Mouse (Mus musculus) liver, adult (tissue): ENCODE results near the gene Aamp.

Experiments used
- GATA4 ChIP-seq: IDR thresholded peaks from 2 replicates; pipeline ENCODE4 v1.6.1; 2014; ENCODE audit warnings: mild to moderate bottlenecking, low read length; ENCODE audit not compliant: insufficient replicate concordance

Gene Aamp

DNA sequence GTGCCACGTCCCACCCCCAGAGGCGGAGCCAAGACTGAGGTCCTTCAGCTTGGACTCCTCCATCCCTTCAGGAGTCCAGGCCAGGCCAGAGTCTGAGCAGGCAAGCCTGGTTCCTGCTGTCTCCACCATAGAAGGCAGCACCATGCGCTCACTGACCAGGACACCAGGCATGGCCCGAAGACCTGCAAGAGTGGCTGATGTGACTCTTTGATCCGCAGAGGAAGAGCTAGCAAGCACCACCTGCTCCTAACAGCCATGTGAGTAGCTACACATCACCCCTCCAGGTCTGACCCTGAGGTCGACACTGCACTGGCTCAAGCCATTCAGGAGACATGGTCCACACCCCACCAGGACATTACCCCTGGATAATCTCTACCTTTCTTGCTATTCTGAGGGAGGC, 7.5 kb downstream of the Aamp start:
- no peak for TF ChIP-seq GATA4

DNA sequence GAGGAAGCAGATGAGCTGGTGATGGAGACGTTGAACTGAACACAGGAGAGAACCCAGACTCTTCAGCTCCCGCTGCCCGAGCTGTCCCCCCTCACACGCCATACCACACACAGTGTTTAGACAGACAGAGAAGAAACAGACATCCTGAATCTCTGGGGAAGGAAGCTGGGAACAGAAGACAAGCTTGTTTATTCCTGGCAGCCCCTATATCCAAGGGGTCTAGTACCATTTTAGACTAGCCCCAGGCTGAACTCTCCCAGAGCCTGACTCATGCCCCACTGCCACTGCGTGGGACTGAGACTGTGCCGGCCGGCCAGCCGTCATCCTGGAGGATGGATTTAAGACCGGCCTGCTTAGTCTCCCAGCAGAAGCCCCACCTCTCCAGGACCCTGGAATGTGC, 9.5 kb downstream of the Aamp start:
- TF ChIP-seq GATA4 = no peak

DNA sequence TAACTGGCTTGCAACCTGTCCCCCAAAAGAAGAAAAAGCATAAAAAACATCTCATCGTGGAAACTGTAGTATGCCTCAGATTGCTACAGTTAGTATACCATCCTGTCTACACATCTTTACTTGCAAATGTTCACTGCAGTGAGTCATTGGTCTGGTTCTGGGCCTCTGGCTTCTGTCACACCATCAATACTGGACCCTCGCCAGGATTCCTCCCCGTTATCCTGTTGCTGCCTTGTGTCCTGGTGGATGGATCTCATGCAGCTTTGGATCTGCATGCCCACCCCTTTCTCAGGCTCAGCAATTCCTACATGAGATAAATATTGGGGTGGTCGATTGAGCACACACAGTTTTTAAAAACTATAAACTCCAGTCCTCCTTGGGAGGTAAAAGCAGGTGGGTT, 12.9 kb downstream of the Aamp start:
- no peak for TF ChIP-seq GATA4

- no peak for TF ChIP-seq GATA4
Measured at GRCm38 (mm10) chr1:74268750-74269149, 15.8 kb downstream of the Aamp start.

- TF ChIP-seq GATA4 = no peak
Measured at GRCm38 (mm10) chr1:74262510-74262909, 22.0 kb downstream of the Aamp start.

- no peak for TF ChIP-seq GATA4
Measured at GRCm38 (mm10) chr1:74256782-74257181, 27.8 kb downstream of the Aamp start.

- TF ChIP-seq GATA4 = no peak
Measured at GRCm38 (mm10) chr1:74255704-74256345, 28.7 kb downstream of the Aamp start.

- no peak for TF ChIP-seq GATA4
Measured at GRCm38 (mm10) chr1:74250096-74250495, 34.4 kb downstream of the Aamp start.

DNA sequence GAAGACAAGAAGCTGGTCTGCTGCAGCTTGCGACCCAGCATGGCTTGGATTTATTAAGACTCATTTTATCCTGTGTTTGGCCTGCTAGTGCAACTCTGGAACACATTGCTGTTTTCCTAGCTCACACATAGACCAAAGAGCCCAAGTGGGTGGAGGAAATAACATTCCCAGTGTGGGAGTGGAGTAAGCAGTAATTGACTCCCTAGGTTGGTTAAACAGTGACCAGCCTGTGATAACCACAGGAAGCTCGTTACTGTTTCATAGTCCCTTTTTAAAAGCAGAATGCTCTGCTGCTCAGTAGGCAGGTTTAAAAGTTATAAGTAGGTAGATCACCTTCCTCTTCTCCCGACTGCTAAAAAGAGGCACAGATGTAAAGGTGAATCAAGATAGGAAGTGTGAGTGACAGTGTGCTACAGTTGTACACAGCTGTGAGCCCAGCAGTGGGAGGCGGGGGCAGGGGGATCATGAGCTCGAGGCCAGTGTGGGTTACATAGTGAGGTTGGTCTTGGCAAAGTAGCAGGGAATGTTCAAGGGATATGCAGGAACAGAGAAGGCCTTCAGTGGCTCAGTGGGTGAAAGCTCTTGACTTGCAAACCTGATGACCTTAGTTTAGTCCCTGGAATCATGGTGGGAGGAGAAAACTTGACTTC, 35.1 kb downstream of the Aamp start:
- TF ChIP-seq GATA4 = no peak

DNA sequence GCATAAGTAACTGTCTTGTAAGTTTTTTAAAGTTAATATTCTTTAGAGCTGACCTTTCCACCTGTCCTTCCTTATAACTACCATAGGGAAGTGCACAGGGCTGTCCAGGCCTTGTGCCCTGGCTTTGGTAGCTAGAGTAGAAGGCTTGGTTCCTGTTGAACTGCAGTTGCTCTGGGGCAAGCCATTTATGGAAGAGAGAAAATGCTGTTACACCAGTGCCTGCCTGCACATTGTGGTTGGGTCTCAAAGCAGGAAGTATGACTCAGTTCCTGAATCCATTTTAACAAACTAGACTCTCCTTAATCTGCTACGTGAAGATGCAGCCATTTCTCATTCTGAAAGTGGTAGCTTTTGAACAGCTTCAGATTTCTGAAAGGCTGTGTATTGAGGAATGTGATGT, 35.7 kb downstream of the Aamp start:
- no peak for TF ChIP-seq GATA4

DNA sequence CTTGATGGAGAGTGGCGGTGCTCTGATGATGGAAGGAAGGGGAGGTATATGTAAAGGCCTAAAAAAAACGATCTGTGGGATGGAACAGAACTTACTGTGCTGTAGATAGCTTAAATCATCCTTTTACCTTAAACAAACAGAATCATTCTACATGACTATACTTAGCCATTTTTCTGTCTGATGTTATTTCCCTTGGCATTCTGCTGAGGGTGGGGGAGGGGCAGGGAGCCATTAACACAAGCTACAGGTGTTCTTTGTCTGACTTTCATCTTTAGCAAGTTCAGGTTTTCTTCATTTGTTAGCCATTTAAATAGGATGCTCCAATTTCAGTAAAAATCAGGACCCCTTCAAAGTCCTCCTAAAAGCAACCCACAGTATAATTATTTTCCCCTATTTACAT, 39.0 kb downstream of the Aamp start:
- TF ChIP-seq GATA4 = no peak

DNA sequence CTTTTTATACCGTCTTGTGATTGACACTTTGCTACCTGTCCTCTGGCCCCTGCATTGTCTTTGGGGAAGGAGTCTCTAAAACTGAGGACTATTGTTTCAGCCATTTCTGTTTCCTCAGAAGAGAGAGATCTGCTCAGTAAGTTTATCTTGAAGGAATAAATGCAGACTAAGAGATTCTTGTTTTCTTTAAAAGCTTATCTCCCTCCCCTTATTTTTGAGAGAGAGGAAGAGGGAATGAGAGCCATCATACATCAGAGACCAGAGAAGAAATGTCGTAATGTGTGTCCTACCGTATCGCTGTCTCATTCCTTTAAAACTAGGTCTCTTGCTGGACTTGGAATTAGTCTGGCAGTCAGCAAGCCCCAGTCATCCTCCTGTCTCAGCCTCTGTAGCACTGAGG, 43.7 kb downstream of the Aamp start:
- TF ChIP-seq GATA4 = no peak

- TF ChIP-seq GATA4 = no peak
Measured at GRCm38 (mm10) chr1:74240311-74240710, 44.2 kb downstream of the Aamp start.

GRCm38 (mm10) chr1:74239618-74240017, 44.9 kb downstream of the Aamp start:
- no peak for TF ChIP-seq GATA4

DNA sequence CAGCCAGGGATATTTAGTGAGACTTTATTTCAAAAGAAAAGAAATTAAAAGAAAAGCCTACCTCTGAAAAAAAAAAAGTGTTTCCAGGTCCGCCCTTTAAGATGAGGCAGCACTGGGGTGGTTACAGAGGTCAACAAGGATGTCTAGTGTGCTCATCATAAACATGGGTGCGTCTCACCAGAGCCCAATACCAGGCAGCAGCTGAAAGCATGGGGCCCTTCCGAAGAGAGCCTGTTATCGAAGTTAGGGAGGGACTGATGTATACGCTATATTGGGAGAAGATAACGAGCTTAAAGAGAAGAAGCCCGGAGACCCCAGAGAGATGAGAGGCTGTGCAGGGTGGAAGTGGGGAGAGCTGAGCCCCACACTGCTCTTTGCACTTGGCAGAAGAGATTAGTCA, 45.4 kb downstream of the Aamp start:
- TF ChIP-seq GATA4 = no peak

GRCm38 (mm10) chr1:74238136-74238535, 46.4 kb downstream of the Aamp start:
- TF ChIP-seq GATA4 = no peak

GRCm38 (mm10) chr1:74237671-74238070, 46.9 kb downstream of the Aamp start:
- no peak for TF ChIP-seq GATA4

- no peak; the same call in 1 of the 2 replicates for TF ChIP-seq GATA4
Measured at GRCm38 (mm10) chr1:74236590-74237317, 47.8 kb downstream of the Aamp start.
